In genomic region chr6:137963703-137964102, GRCm38 (mm10) we compare ENCODE assay signal across 27 mouse cellular contexts.
"Had no signal": no experiment of that assay in that cellular context is flagged by ENCODE, and none has a peak within 500 bp of the region (broad histone marks: within the 10 kb centered on the region; RNA-seq: fewer than 3 reads in every experiment).

No protein-coding gene starts in this region.

- H3K4me2 ChIP-seq: heart, embryonic 11.5 days; heart, embryonic 13.5 days; heart, embryonic 15.5 days; hindbrain, embryonic 13.5 days; hindbrain, embryonic 15.5 days; kidney, embryonic 15.5 days; limb, embryonic 12.5 days; liver, embryonic 11.5 days; liver, embryonic 13.5 days; liver, embryonic 15.5 days had no signal

- H3K36me3 ChIP-seq: heart, embryonic 13.5 days; heart, embryonic 15.5 days; hindbrain, embryonic 13.5 days; hindbrain, embryonic 15.5 days; kidney, embryonic 15.5 days; limb, embryonic 10.5 days; limb, embryonic 12.5 days; liver, embryonic 13.5 days; liver, embryonic 15.5 days had no signal

- H3K9ac ChIP-seq: heart, embryonic 13.5 days; heart, embryonic 15.5 days; hindbrain, embryonic 13.5 days; hindbrain, embryonic 15.5 days; kidney, embryonic 15.5 days; limb, embryonic 12.5 days; liver, embryonic 13.5 days; liver, embryonic 15.5 days had no signal

- H3K27me3 ChIP-seq: heart, embryonic 13.5 days; heart, embryonic 15.5 days; hindbrain, embryonic 13.5 days; hindbrain, embryonic 15.5 days; kidney, embryonic 15.5 days; limb, embryonic 12.5 days; liver, embryonic 13.5 days; liver, embryonic 15.5 days had no signal

- H3K4me1 ChIP-seq: heart, embryonic 15.5 days; hindbrain, embryonic 13.5 days; hindbrain, embryonic 15.5 days; kidney, embryonic 15.5 days; limb, embryonic 12.5 days; liver, embryonic 13.5 days; liver, embryonic 15.5 days had no signal

- ATAC-seq: hindbrain, postnatal 0 days; intestine, embryonic 16.5 days had no signal

- H3K27ac ChIP-seq: heart, adult 2 months; heart, embryonic 13.5 days; heart, embryonic 15.5 days; hindbrain, embryonic 13.5 days; hindbrain, embryonic 15.5 days; hindbrain, postnatal 0 days; kidney, embryonic 15.5 days; kidney, postnatal 0 days; limb, embryonic 10.5 days; limb, embryonic 12.5 days; liver, embryonic 13.5 days; liver, embryonic 15.5 days had no signal

- H3K9me3 ChIP-seq: heart, embryonic 13.5 days; heart, embryonic 15.5 days; hindbrain, embryonic 13.5 days; hindbrain, embryonic 15.5 days; kidney, embryonic 15.5 days; limb, embryonic 10.5 days; limb, embryonic 12.5 days; liver, embryonic 13.5 days; liver, embryonic 15.5 days had no signal

- H3K4me3 ChIP-seq: heart, adult 2 months; heart, embryonic 13.5 days; heart, embryonic 15.5 days; hindbrain, embryonic 13.5 days; hindbrain, embryonic 15.5 days; kidney, embryonic 15.5 days; limb, embryonic 10.5 days; limb, embryonic 12.5 days; liver, embryonic 13.5 days; liver, embryonic 15.5 days had no signal

- DNase-seq: gastrocnemius, postnatal 14 days; gastrocnemius, postnatal 36 days; heart, adult 11 months; heart, adult 2 months; heart, postnatal 14 days; heart, postnatal 36 days; kidney, adult 11 months; kidney, adult 2 months; kidney, adult 9 months; kidney, postnatal 14 days; kidney, postnatal 36 days; layer of hippocampus, adult 9-11 months; layer of hippocampus, postnatal 36 days; liver, embryonic 13.5 days had no signal
